Mouse (Mus musculus) erythroblast, embryonic 14.5 days (primary cell): ENCODE results near the gene Nsd2.

Experiments
- GATA1 ChIP-seq: IDR thresholded peaks from 2 replicates; pipeline ENCODE4 v1.6.1; 2012; ENCODE audit warnings: low read length, inconsistent platforms, mixed read lengths
- TAL1 ChIP-seq: IDR thresholded peaks from 3 replicates; pipeline ENCODE4 v1.6.1; 2012; ENCODE audit warnings: low read length, inconsistent platforms, mixed read lengths

DNA sequence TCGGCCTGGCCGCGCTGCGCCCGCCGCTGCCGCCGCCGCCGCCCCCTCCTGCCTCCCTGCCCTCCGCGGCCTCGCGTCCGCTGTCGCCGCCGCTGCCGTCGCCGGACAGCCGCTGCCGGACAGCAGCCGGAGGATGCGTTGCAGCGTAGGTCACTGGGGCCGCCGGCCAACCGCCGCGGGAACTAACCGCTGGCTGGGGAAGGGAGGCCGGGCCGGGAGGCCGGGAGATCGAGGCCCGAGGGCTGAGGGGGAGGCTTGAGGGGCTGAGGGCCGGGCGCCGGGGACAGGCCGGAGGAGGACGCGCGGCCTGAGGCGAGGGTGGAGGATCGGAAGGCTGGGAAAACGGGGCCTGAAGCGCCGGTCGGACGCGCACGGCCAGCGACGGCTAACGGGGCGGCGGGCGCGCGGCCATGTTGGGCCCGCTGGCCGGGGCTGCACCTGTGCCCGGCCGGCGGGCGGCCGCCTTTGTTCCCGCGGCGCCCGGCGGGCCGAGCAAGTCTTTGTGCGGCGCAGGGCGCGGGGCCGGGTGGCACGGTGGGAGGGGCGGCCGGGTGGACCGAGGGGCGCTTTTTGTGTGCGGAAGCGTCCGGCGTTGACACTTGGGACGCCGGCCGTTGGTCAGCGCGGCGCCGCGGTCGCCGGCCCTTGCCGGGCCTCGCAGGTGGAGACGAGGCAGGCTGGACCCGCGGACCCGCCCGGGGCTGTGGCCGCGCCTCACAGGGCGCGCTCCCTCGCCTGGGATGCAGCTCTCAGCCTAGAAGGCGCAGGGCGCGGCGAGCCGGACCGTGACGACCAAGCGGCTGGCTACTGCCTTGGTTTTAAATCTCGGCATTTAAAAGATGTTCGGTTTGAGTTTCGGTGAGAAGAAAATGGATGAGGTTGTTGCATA is 452 bp downstream of the Nsd2 start:
- TF ChIP-seq TAL1 (no peak), GATA1 (no peak)
